Mouse (Mus musculus) neural tube, embryonic 10.5 days (tissue): ENCODE data around the gene Fbn1.

Experiments
- DNase-seq: peaks from one replicate; pipeline ENCODE4 v3.0.0-alpha.2; 2017; ENCODE audit warnings: low spot score; ENCODE audit errors: extremely low spot score

Gene Fbn1

DNA sequence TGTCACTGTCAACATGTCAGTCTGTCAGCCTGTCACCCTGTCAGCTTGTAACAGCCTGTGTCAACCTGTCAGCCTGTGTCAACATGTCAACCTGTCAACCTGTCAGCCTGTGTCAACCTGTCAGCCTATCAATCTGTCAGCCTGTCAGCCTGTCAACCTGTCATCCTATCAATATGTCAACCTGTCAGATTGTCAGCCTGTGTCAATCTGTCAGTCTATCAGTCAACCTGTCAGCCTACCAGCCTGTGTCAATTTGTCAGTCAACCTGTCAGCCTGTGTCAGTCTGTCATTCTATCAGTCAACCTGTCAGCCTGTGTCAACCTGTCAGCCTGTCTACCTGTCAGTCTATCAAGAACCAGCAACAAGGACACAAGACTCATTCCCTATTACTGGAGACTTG, 6.3 kb downstream of the Fbn1 start:
- no peak for DNase-seq

DNA sequence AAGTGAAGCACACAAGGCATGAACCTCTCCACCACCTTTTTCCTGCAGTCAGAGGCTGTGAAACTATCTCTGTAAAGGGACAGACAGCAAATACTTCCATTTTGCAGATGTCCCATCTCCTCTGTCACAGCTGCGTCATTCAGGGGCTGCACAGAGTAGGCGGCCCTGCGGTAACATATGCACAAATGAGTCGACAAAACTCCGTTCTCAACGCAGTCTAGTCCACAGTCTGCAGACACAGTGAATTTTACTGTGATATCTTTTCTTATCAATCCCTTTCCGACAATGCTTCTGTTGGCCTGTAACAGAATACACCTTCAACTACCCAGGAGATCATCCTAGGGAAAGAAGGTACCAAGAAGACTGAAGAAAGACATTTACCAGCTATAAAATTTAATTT, 9.6 kb downstream of the Fbn1 start:
- DNase-seq: no peak

DNA sequence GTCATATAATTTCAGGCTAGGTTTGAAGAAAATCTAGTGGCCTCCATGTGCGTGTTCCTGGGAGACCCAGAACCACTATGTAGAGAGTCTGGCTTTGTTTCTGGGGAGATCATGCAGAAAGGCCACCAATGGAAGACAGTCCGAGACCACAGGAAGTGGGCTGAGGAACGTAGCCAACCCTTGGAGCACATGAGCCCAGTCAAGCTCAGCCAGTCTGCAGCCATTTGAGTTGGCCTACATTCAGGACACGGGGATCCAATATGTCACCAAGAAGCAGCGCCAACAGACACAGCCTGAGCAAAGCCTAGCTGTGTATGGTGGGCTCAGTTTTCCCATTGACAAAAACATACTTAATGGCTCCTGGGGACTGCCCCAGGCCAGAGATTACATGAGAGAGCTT, 11.1 kb downstream of the Fbn1 start:
- DNase-seq: no peak

- no peak for DNase-seq
Measured at GRCm38 (mm10) chr2:125494831-125495812, 12.7 kb downstream of the Fbn1 start.

DNA sequence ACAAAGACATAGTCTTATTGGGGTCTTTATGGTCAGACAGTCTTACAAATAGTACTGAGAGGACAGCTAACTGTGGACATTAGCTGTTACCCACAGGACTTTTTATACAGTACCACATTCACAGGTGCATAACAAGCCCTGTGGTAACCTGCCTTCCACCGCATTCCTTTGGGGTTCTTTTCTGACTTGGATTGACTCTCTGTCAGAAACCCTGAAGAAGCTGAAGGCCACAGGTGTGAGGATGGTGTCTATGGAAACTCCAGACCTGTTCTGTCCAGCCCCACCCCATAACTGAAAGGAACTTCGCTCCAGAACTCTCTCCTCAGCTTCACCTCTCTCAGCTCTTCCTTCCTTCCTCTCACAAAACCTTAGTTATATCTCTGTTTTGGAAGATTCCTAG, 13.5 kb downstream of the Fbn1 start:
- no peak for DNase-seq

DNA sequence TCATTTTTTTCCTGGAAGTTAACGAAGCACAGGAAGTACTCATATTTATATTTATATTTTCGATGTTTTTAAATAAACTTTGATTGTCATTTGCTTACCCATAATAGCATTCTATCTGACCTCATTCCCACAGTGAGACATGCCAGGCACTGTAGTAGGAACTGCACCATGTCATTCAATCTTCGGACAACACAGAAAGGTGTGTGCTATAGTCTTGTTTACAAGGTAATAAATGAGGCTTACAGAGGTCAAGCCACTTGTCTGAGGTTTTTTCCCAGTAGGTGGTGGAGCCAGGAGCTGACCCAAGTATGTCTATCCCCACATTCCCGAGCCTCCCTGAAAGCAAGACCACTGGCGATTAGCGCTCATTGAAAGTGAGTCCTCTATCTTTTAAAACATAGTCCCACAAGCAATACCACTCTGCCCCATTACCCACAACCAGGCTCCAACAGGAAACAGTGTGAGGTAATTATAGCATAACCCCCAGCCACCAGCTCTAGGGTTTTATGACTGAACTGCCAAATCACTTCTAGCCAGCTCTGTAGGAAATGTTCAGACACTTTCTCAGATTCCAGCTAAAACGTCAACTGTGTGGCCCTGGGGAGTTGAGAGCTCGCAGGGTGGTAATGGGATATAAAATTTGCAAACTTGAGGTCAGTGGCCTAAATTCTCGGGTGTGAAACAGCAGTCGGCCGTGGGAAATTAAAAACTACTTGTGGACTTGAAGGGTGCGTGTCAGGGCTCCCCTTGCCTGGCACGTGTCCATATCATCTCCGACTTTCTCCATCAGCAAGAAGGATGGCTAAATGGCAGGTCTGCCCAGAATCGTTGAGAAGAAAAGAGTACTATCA, 15.5 kb downstream of the Fbn1 start:
- no peak for DNase-seq

DNA sequence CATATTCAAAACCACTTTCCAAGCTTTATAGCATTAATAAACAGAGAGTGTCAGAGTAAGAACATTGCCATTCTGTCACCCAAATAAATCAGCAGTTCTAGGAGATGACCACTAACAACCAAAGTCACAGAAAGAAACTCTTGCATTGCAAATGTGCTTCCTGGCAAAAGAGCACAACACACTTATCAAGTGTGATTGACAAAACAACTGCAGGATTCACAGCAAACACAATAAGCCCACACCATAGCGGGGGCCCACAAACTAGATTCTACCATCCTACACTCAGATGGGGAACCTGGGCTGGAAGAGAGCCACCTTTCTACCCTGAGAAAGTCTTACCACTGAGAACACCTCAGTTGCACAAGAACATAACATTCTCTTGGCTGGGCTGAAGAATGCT, 17.8 kb downstream of the Fbn1 start:
- DNase-seq: no peak

DNA sequence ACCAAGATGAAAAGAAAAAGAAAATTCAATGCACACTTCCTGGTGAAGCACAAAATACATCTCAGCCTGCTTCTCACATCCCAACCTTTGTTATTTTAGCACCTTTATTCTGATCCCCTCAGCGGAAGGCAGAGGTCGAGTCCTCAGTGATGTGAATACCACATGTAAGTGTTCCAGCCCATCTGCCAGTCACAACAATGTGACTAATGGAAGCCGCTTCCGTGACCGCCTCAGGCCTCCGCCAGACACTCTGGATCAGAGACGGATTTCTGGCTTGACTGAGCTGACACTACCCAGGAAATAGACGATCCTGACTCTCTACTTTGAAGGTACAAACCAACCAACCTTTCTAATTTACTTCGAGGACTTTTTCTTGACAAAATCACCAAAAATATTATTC, 22.9 kb downstream of the Fbn1 start:
- no peak for DNase-seq

GRCm38 (mm10) chr2:125484164-125484563, 23.6 kb downstream of the Fbn1 start:
- no peak for DNase-seq

GRCm38 (mm10) chr2:125481531-125482317, 26.1 kb downstream of the Fbn1 start:
- DNase-seq: no peak

- no peak for DNase-seq
Measured at GRCm38 (mm10) chr2:125481116-125481515, 26.7 kb downstream of the Fbn1 start.

- no peak for DNase-seq
Measured at GRCm38 (mm10) chr2:125480057-125480456, 27.7 kb downstream of the Fbn1 start.

- no peak for DNase-seq
Measured at GRCm38 (mm10) chr2:125478705-125479104, 29.1 kb downstream of the Fbn1 start.

DNA sequence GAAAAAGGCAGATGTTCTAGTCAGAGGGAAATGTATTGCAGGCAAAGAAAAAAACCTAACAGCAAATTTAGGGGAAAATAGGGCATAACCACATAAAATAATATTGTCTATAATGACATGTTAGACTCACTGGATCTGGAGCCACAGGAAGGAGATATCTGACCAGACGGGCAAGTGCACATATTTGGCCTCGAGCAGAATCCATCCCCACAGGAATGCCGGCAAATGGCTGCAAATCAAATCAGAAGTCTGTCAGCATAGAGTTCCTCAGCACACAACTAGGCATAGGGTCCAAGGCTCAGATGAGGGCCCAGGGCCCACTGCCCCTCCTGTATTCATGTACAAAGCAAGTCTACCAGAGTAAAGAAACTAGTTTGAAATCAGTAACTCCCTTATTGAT, 30.4 kb downstream of the Fbn1 start:
- DNase-seq: no peak

DNA sequence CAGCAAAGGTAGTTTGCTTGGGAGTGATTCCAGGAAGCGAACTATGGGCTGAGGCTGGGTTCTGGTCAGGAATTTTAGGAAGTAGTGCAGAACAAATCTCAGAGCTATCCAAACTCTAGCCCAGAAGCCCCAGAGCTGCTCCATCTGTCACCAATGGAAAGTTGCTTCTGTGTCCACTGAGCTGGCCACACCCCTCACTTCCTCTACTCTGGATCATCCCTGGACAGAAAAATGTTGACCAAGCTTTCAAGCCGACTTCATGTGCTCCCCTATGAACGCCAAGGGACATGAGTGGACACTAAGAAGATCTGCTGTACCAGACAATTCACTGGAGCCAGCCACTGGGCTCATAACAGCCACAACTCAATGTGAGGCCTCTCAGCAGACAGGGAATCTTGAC, 31.6 kb downstream of the Fbn1 start:
- no peak for DNase-seq

- DNase-seq: no peak
Measured at GRCm38 (mm10) chr2:125474690-125475089, 33.1 kb downstream of the Fbn1 start.

- DNase-seq: no peak
Measured at GRCm38 (mm10) chr2:125473228-125473627, 34.6 kb downstream of the Fbn1 start.

DNA sequence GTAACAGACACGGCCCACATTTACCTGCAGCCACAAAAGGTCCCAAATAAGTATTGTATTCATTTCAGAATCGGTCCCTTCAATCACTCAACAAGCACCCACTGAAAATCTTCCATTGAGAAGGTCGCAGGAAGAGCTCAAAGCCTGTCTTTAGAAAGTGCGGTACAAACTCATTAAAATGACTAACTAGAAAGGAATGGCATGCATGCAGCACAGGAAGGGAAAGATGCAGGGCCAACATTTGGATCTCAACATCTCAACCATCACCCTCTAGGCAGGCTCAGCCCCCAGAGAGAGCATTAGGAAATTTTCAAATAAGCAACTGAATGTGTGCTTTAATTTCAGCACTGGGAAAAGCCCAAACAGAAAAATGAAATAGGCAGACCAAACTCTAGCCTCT, 36.1 kb downstream of the Fbn1 start:
- no peak for DNase-seq

DNA sequence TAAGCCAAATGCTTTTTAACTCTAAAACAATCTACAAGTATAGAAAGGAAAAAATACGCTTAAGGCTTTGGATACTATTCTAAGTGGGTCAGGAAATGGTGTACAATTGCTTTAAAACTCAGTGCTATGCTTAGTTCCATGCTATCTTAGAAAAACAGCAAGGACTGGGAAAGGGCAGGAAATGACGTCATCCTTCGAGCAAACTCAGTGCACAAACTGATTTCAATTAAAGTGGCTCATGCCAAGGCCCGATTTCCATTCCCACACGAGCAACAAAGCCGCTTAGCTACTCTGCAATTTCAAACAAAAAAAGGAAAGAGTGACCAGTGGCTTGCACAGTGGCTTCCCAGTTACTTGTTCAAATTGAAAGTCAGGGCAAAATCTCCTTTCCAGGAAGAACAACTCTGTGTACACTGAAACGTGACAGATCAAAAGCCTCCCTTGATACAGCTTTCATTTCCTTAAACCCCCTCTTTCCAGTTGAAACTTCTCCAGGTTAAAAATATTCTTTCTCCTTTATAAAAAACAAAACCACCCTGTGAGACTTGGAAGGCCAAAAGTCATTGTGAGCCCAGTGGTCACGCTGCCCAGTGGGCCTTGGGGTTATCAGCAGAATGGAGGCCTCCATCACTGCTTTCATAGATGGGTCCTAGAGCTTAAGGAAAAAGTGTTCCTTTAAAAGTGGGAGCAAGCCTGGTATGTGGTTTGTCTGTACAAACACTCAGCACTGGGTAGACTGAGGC, 37.1 kb downstream of the Fbn1 start:
- no peak for DNase-seq

GRCm38 (mm10) chr2:125464036-125464435, 43.8 kb downstream of the Fbn1 start:
- DNase-seq: no peak

DNA sequence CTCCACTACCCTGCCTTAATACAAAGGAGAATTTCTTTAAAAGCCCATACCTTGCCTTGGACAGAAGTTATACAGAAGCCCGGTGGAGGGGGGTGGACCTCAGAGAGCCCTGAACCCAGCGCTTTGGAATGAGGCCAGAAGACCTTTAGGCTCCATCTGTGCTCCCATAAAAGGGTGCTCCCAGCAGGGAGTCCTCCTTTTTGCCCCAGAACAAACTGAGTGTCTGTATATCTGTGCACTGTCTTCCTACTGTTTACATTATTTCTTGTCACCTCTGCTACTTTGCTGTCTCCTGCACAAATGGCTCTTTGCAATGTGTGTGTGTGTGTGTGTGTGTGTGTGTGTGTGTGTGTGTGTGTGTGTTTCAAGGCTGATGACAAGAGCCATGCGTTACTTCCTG, 48.7 kb downstream of the Fbn1 start:
- DNase-seq: no peak
